Mouse (Mus musculus): ENCODE measurements around the gene Cyb561d2.

Gene Cyb561d2

GRCm38 (mm10) chr9:107521711-107522399, 20.1 kb downstream of the Cyb561d2 start:
- DNase-seq (ENCODE audit: inconsistent ontology term) = peak; percentile 30

- DNase-seq (ENCODE audit: inconsistent ontology term) = no peak
Observed at GRCm38 (mm10) chr9:107521190-107521589, 20.8 kb downstream of the Cyb561d2 start.

DNA sequence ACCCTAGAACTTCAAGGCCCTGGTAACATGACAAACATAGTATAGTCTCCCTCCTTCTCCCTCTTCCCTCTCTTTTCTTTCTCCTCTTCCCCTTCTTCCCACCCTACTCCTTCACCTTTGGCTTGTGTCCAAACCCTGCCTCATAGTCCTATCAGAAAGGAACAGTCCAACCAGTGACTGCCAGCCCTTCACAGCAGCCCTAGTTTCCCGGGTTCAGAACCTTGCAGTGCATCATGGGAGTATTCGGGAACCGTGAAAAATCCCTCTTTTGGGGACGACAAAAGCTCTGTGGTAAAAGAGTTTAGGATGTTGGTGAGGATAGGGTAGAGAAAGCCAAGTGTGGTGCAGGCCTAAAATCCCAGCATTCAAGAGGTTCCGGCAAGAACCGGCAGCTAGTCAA, 21.7 kb downstream of the Cyb561d2 start:
- DNase-seq (ENCODE audit: inconsistent ontology term) = no peak

DNA sequence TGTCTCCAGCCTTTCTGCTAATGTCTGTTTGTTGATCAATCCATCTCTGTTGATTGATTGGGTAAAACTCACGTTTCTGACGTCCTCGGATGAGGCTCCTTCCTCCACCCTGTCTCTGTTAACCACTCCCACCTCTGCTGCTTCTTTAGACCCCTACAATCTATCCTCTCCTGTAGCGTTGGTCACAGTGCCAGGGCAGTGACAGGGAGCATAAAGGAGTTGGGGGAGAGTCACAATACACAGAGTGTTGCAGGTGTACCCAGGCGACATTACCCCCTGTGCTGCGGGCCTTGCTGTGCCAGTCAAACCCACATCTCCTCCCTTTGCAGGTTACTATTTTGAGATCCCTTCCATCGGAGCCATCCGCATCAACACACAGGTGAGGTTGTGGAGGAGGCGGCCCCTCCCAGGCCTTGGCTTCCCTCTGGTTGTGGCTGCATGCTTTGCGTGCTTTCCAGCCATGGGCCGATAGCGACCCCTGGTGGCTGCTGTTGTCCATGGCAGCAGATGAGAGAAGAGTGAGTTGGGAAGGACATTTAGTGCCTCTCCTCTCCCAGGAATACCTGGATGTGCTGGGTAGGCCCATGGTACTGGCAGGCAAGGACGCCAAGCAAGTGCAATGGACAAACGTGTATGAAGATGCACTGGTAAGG, 27.6 kb downstream of the Cyb561d2 start:
- DNase-seq (ENCODE audit: inconsistent ontology term) = peak; percentile 73

- DNase-seq (ENCODE audit: inconsistent ontology term) = no peak
Observed at GRCm38 (mm10) chr9:107512326-107512725, 29.7 kb downstream of the Cyb561d2 start.

DNA sequence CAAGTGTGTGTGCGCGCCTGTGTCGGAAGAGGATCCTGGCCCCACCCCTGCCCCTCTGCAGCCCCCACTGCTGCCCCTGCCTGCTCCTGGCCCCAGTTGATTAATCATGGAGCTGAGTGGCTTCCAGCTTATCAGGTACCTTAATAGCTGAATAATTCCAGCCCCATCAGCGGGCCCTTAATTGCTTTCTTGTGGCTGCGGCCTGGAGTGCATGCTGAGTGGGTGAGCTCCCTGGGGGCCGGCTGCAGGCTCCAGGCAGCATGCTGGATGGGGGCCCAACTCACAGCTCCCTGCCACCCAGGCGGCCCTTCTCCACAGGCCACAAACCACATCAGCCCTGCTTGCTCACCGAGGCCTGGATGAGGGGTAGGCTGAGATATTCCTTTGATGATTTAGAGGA, 30.6 kb downstream of the Cyb561d2 start:
- peak; percentile 68 for DNase-seq (ENCODE audit: inconsistent ontology term)

DNA sequence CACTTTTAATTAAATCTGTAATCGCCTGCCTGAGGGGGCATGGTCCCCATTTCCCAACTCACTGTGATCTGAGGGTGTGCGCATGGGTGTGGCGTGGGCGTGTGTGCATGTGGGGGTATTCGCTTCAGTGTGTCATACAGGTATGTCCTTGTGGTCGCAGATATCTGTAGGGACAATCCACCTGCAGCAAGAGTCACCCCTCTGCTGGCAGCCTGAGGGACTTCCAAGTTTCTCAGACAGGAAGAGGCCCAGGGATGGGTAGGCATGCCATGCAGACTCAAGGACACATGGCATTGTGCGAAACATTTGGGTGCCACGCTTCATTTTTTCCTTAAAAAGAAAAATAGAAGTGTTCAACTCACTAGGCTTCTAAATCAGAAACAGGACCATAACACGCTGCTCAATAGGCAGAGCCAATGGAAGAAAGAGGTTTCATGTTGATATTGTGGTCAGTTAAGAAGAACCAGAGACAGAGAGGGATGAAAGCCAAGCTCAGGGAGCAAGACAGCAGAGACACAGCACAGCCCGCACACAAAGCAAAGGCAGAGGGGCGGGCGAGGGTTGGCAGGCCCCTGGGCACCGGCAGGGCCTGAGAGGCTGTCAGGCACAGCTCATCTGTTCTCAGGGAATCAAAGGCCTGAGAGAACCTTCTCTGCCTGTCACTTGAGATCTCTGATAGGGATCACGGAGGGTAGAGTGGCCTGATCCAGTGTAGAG, 31.5 kb downstream of the Cyb561d2 start:
- DNase-seq (ENCODE audit: inconsistent ontology term) = no peak

GRCm38 (mm10) chr9:107508266-107508665, 33.7 kb downstream of the Cyb561d2 start:
- no peak for DNase-seq (ENCODE audit: inconsistent ontology term)

DNA sequence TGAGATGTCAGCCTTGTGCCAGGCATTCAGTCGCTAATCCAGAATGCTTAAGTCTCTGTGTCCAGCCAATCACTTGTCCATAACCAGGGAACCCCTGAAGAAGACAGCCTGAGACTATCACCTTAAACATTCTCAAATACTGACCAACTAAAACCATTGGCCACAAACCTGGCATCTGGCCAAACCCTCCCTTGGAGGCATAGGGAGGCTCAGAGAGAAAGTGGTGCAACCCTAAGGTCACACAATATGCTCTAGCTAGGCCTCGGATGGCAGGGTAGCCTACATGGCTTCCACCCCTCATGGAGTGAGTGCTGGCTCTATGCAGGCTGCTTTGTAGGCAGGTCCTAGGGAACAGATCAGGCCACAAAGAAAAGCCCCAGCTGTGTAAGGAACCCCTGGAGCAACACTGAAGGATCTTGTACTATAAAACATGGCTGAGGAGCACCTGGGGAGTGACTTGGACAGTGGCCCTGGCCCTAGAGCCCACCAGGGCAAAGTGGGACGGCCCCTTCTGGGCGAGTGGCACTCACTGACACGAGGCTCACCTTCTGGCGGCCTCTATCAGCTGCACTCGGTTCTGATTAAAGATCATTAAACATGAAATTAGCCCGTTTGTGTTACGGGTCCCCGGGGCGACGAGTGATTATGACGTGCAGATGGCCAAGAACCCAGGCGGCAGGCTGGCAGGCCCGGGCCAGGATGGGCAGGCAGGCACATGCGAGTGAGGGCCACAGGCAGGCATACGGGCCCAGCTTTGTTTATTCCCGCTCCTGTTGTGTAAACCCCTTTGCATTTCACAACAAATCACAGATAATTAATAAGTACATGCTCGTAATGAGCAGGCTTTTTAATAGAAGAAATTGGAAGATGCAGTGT, 37.1 kb downstream of the Cyb561d2 start:
- DNase-seq (ENCODE audit: inconsistent ontology term) = no peak

GRCm38 (mm10) chr9:107502131-107502846, 39.7 kb downstream of the Cyb561d2 start:
- DNase-seq (ENCODE audit: inconsistent ontology term) = no peak

DNA sequence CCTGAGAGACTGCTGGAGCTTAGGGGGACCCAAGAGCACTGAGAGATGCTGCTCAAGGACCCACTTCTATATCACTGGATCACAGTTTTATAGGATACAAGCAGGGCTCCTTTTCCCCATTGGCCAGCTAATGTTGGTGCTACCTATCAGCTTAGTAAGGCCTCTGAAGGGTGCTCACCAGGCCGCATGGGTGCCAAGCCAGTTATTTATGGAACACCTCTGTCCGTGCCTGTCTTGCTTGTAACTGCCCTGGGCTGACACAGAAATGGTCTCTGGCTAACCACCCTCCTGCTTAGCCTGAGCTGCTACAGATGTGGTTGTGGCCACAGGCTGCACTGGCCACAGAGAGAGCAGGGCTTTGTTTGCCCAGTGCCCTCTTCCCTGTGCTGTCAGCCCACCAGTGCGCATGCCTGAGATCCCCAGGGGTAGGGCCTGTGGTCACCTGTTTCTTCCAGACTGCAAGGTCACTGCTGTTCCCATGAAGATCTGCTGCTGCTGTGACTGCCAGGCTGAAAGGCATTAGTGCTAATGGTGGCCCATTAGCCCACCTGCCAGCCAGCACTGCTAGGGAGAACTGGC, 41.2 kb downstream of the Cyb561d2 start:
- DNase-seq (ENCODE audit: inconsistent ontology term) = no peak

GRCm38 (mm10) chr9:107496359-107496758, 45.6 kb downstream of the Cyb561d2 start:
- no peak for DNase-seq (ENCODE audit: inconsistent ontology term)

DNA sequence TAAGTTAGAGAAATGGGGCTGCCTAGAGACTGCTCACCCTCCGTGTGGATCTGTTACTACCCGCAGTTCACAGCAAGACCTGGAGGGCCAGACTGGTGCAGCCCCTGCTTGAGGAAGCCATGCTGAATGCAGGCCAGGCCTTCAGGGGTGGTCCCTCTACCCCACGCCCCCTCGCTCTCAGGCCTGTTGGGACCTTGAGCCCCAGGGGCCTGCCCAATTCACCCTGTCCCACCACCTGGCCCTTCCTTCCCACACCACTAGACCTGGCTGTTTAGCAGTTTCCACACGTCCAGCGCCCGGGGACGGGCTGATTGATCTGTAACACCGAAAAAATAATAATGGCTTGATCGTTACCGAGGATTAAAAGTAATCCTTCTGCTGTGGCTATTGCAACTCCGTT, 47.8 kb downstream of the Cyb561d2 start:
- no peak for DNase-seq (ENCODE audit: inconsistent ontology term)

DNA sequence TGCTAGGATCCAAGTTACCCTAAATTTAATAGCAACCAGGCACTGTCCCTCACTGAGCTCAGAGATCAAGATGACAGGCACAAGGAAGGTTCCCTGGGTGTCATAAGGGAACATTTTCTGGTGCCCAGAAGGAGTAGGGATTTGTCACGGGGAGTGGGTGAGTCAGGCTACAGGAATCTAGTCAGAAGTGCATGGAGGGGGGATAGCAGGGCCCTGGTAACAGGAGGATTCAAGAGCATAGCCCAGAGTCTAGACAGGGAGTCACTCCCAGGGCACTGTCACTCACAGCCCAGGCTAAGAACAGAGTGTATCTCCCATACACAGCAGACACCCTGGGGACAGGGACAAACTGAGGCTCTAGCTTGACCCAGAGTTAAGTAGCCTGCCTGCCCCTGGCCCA, 48.5 kb downstream of the Cyb561d2 start:
- peak; percentile 57 for DNase-seq (ENCODE audit: inconsistent ontology term)

DNA sequence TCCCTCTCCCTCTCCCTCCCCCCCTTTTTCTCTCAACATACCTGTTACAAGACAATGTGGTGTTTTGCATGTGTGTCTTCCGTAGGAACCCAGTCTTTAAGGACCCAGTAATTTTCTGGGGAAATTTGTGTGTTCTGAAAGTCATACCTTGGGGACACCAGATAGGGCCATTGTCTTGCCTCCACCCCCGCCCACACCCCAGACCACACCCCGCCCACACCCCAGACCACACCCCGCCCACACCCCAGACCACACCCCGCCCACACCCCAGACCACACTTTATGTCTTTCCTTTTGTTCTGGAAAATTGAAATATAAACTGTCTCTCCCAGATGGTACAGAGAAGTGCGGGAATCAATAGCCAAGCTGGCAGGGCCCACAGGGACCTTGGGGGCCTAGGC, 51.4 kb downstream of the Cyb561d2 start:
- no peak for DNase-seq (ENCODE audit: inconsistent ontology term)

- DNase-seq (ENCODE audit: inconsistent ontology term) = no peak
Observed at GRCm38 (mm10) chr9:107490146-107490545, 51.8 kb downstream of the Cyb561d2 start.
